Mouse (Mus musculus): ENCODE measurements around the gene Zbtb16. TPM values are rescaled to one million over a fixed set of nuclear protein-coding genes. Genes with fewer than 3 reads are reported as not detected.

Zbtb16 gene
- polyA plus RNA-seq, 1 experiment from 2014 or later, result 7.7 TPM

DNA sequence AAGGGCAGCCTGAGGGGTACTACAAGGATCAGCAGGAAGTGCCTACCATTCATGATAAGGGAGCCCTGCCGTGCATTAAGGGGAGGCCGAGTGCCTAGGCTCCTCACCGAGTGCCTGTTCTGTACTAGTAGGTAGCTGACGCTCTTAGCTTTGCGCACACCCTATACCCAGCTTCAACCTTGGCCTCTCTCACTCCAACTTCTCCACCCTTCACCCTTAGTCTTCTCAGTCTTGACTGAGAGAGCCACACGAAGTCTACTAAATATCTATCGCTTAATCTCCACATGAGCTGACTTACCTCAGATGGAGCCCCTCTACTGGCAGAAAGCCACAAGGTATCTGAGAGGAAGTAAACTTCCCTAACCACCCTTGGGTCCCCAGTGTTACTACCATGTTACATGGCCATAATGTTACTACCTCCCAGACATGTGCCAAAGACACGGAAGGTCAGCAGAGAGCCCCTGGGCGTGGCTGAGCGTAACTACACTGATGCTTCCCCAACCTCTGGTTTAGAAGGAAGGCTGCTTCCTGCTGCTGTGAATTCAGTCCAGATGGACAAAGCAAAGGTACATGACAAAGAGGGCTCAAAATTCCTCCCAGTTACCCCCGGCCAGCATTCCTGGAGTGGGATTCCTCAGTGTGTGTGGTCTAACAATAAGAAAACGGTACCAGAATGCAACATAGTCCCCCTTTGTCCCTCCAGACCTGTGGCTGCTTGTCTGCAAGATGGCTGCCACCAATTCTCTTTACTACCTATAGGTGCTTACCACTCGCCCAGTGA is 122.8 kb downstream of the Zbtb16 start:
- WGBS, result 88% methylated on average over 13 of the region's 13 CpGs
- Histone ChIP-seq H3K27ac (no peak overlapping the region), H3K9me3 (no peaks in the 10 kb centered on the region), H3K27me3 (replicated peaks) (no peaks in the 10 kb centered on the region), H3K4me3 (no peak overlapping the region), H3K4me2 (replicated peaks) (no peak overlapping the region), H3K36me3 (no peaks in the 10 kb centered on the region), H3K4me1 (peaks cover 16% of the 10 kb centered on the region), H3K9ac (no peak overlapping the region)
- ATAC-seq (ENCODE audit: low FRiP score, low read depth), result no peak

DNA sequence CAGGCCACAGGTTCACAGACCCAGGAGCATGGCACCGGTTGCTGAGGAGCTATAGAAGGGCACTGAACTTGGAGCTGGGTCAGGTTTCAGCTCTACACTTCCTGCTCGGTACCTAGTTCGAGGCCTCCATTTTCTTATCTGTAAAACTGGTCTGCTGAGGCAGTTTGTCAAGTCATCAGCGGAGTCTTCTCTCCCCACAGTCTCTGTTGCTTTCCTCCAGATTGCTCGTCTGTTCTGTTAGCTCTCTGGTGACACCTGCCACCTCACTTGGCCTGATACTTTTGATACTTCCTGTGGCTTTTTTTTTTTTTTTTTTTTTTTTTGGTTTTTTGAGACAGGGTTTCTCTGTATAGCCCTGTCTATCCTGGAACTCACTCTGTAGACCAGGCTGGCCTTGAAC is 124.2 kb downstream of the Zbtb16 start:
- no peak overlapping the region for H3K9ac ChIP-seq
- H3K27me3 ChIP-seq (replicated peaks), result no peaks in the 10 kb centered on the region
- H3K4me1 ChIP-seq, result peaks cover 21% of the 10 kb centered on the region
- H3K36me3 ChIP-seq, result no peaks in the 10 kb centered on the region
- no peak for ATAC-seq (ENCODE audit: low FRiP score, low read depth)
- no peak overlapping the region for H3K27ac ChIP-seq
- H3K4me2 ChIP-seq (replicated peaks), result no peak overlapping the region
- 80% methylated on average over 5 of the region's 5 CpGs for WGBS
- no peak overlapping the region for H3K4me3 ChIP-seq
- no peaks in the 10 kb centered on the region for H3K9me3 ChIP-seq

DNA sequence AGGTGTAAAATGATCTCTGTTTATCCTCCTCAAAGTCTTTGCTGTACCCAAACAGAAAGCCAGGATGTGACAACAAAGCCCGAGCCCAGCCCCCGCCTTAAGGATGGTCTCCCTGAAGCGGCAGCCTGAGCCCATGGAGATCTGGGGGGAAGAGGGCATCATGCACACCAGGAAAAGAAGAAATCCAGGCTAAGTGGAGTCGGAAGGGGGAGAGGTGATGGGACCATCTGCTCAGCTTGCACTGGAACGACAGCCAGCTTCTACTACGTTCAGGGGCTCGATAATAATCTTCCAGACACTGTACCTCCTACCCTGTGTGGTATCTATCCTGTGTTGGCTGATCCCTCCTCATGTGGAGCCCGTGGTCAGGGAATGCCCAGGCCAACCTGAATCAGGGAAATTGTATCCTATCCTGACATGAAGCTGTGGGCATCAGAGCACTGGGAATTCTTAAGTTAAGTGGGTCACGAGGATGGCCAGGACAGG is 124.7 kb downstream of the Zbtb16 start:
- peaks cover 23% of the 10 kb centered on the region for H3K4me1 ChIP-seq
- no peaks in the 10 kb centered on the region for H3K36me3 ChIP-seq
- no peaks in the 10 kb centered on the region for H3K27me3 ChIP-seq (replicated peaks)
- H3K9me3 ChIP-seq, result no peaks in the 10 kb centered on the region
- H3K4me3 ChIP-seq, result no peak overlapping the region
- no peak overlapping the region for H3K4me2 ChIP-seq (replicated peaks)
- ATAC-seq (ENCODE audit: low FRiP score, low read depth), result no peak
- WGBS, result 47% methylated on average over 9 of the region's 9 CpGs
- H3K27ac ChIP-seq, result no peak overlapping the region
- no peak overlapping the region for H3K9ac ChIP-seq

DNA sequence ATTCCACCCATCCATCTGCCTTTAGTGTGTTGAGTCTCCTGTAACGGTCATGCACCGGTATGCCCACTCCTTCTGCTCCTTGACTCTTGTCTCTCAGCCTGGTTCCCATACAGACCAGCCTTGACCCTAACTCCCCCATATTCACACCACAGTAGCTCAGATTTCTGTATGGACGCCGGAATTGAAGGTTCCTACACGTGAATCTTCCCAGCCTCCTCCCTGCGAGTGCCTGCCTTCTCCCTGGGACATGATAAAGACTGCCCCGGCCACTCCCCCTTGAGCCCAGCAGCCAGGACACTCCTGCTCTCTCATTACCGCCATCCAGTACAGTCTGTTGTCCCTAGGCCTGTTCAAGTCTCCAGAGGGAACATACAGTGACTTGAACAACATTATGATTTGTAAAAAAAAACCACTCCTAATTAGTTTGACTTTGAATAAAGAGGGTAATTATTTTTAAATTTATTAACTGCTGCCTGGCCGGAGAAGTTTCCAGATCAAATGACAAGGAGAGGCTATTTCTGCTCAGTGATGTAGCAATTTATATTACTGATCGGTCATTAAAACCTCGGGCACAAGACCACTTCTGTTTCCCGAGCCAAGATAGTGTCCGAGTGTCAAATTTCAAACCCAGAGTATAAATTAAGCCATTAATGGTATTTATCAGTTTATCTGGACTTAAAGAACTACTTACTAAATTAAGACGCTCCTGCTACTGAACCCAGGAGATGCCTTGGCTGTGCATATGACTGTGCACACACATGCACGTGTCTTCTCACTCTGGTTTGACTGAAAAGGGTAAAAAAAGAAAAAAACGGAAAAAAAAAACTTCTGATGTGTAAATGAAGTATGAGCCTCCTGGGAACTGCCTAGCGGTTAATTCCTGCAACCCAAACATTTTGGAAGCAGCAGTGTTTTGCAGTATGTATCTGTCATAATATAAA is 125.4 kb downstream of the Zbtb16 start:
- H3K27ac ChIP-seq, result no peak overlapping the region
- 35% methylated on average over 17 of the region's 17 CpGs for WGBS
- H3K36me3 ChIP-seq, result no peaks in the 10 kb centered on the region
- no peak overlapping the region for H3K9ac ChIP-seq
- H3K9me3 ChIP-seq, result no peaks in the 10 kb centered on the region
- H3K4me3 ChIP-seq, result no peak overlapping the region
- H3K4me2 ChIP-seq (replicated peaks), result no peak overlapping the region
- no peaks in the 10 kb centered on the region for H3K27me3 ChIP-seq (replicated peaks)
- no peak for ATAC-seq (ENCODE audit: low FRiP score, low read depth)
- peaks cover 23% of the 10 kb centered on the region for H3K4me1 ChIP-seq

DNA sequence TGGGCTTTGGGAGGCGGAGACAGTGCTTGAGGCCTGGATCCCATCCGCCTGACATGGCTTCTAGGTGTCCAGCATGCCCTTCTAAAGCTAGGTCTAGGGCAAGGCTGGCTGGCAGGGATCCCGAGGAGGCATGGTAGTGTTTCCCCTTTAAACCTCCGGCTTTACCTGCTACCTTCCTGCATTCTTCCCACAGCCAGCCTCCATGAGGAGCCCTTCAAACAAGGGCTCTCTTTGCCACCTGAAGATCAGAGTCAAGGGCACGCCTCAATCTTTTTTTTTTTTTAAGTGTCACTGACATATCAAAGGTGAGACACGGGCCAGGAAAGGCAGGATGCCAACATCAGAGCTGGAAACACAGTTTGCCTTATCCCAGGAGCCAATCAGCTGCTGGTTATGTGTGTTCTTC is 128.2 kb downstream of the Zbtb16 start:
- peaks cover 23% of the 10 kb centered on the region for H3K4me1 ChIP-seq
- no peak for ATAC-seq (ENCODE audit: low FRiP score, low read depth)
- no peaks in the 10 kb centered on the region for H3K9me3 ChIP-seq
- H3K4me2 ChIP-seq (replicated peaks), result no peak overlapping the region
- no peaks in the 10 kb centered on the region for H3K27me3 ChIP-seq (replicated peaks)
- no peak overlapping the region for H3K27ac ChIP-seq
- no peak overlapping the region for H3K4me3 ChIP-seq
- H3K9ac ChIP-seq, result no peak overlapping the region
- no peaks in the 10 kb centered on the region for H3K36me3 ChIP-seq
- 86% methylated on average over 6 of the region's 6 CpGs for WGBS

DNA sequence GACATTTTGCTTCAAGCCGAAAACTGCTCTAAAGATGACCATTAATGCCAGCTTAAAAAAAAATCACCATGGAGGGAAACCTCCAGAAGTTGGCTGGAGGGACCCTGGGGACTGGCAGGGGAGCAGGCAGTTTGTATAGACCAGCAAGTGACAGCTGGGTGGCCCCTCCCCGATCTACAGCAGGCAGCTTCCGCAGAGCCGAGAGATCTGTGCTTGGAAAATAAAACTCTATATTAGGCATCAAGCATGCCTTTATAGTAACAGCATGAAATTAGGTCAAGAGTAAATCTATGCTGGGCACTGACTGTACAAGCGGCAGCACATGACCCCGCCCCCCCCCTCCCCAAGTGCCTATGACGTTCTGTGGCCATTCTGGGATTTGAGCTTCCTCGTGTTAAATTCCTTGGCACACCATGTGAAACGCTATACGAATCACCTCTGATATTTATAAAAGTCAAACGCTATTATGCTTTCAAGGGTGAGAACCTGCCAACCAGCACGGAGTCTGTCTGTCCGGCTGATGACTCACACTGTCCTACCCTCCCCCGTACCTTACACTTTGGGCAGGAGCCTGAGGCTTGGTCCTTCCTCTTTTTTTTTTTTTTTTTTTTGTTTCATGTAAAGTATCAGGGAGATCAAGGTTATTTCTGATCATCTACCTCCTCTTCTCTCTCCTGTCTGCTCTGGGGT is 128.7 kb downstream of the Zbtb16 start:
- WGBS, result 70% methylated on average over 14 of the region's 14 CpGs
- Histone ChIP-seq H3K4me2 (replicated peaks) (no peak overlapping the region), H3K4me1 (peaks cover 23% of the 10 kb centered on the region)

DNA sequence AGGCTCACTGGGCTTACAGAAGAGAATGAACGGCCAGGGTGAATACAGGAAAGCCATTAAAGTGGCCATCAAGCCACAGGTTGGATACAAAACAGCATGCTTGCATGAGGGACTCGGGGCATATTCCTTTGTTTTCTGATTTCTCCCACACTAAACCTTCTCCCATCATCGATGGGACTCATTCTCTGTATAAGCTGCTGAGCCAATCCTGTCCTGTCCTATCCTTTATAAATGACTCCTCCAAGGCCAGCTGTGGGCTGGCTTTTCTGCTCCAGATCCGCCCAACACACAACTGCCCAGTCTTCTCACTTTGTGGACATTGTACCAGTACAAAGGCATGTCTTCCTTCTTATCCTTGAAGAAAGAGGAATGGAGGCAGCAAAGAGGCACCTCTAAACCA is 134.7 kb downstream of the Zbtb16 start:
- H3K4me1 ChIP-seq, result peaks cover 21% of the 10 kb centered on the region
- no peak overlapping the region for H3K4me3 ChIP-seq
- no peaks in the 10 kb centered on the region for H3K9me3 ChIP-seq
- no peak overlapping the region for H3K9ac ChIP-seq
- ATAC-seq (ENCODE audit: low FRiP score, low read depth), result no peak
- H3K36me3 ChIP-seq, result no peaks in the 10 kb centered on the region
- no peaks in the 10 kb centered on the region for H3K27me3 ChIP-seq (replicated peaks)
- no peak overlapping the region for H3K4me2 ChIP-seq (replicated peaks)
- 59% methylated on average over 4 of the region's 4 CpGs for WGBS
- H3K27ac ChIP-seq, result no peak overlapping the region

More for the DNA sequence above, 128.7 kb downstream of the Zbtb16 start:
- H3K4me3 ChIP-seq, result no peak overlapping the region
- no peaks in the 10 kb centered on the region for H3K27me3 ChIP-seq (replicated peaks)
- no peak overlapping the region for H3K9ac ChIP-seq
- no peaks in the 10 kb centered on the region for H3K36me3 ChIP-seq
- no peak for ATAC-seq (ENCODE audit: low FRiP score, low read depth)
- H3K27ac ChIP-seq, result no peak overlapping the region
- H3K9me3 ChIP-seq, result no peaks in the 10 kb centered on the region

DNA sequence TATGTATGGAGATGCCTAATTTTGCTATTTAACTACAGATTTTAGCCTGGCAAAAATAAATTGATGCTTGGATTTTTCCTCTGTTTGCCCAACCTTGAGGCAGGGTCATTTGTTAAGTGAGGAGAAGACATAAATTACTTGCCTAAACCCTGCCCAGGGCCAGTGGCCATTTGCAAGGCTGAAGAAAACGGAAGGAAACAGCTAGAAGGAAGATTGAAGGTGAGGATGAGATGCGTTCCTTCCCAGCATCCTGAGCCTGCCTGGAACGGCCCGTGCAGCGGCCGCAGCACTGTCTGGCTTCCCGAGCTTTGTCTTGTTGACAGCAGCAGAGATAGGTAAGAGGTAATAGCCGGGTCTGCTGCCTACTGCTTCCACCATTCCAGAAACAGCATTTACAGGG is 135.2 kb downstream of the Zbtb16 start:
- H3K9ac ChIP-seq, result no peak overlapping the region
- no peak overlapping the region for H3K27ac ChIP-seq
- no peaks in the 10 kb centered on the region for H3K27me3 ChIP-seq (replicated peaks)
- no peaks in the 10 kb centered on the region for H3K36me3 ChIP-seq
- 71% methylated on average over 8 of the region's 8 CpGs for WGBS
- H3K9me3 ChIP-seq, result no peaks in the 10 kb centered on the region
- H3K4me2 ChIP-seq (replicated peaks), result no peak overlapping the region
- H3K4me1 ChIP-seq, result peaks cover 23% of the 10 kb centered on the region
- no peak for ATAC-seq (ENCODE audit: low FRiP score, low read depth)
- H3K4me3 ChIP-seq, result no peak overlapping the region

DNA sequence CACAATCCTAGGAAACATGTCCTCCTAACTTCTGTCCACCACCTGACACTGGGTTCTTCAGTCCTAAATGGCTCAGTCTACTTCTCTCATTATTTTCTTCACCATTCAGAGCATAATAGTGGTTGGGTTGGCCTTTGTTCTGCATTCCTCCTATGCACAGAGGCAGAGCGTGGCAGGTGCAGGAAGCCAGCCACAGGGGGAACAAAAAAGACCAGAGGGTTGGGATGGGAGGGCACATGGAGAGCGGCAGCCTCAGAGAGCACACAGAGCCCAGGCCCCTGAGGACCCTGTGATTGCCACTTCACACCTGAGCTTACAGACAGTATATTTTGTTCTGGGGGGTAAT is 138.6 kb downstream of the Zbtb16 start:
- no peaks in the 10 kb centered on the region for H3K36me3 ChIP-seq
- no peaks in the 10 kb centered on the region for H3K27me3 ChIP-seq (replicated peaks)
- ATAC-seq (ENCODE audit: low FRiP score, low read depth), result no peak
- WGBS, result 22% methylated on average over 2 of the region's 2 CpGs
- no peak overlapping the region for H3K4me3 ChIP-seq
- H3K4me1 ChIP-seq, result peaks cover 40% of the 10 kb centered on the region
- no peaks in the 10 kb centered on the region for H3K9me3 ChIP-seq
- H3K4me2 ChIP-seq (replicated peaks), result no peak overlapping the region
- H3K9ac ChIP-seq, result no peak overlapping the region
- no peak overlapping the region for H3K27ac ChIP-seq

DNA sequence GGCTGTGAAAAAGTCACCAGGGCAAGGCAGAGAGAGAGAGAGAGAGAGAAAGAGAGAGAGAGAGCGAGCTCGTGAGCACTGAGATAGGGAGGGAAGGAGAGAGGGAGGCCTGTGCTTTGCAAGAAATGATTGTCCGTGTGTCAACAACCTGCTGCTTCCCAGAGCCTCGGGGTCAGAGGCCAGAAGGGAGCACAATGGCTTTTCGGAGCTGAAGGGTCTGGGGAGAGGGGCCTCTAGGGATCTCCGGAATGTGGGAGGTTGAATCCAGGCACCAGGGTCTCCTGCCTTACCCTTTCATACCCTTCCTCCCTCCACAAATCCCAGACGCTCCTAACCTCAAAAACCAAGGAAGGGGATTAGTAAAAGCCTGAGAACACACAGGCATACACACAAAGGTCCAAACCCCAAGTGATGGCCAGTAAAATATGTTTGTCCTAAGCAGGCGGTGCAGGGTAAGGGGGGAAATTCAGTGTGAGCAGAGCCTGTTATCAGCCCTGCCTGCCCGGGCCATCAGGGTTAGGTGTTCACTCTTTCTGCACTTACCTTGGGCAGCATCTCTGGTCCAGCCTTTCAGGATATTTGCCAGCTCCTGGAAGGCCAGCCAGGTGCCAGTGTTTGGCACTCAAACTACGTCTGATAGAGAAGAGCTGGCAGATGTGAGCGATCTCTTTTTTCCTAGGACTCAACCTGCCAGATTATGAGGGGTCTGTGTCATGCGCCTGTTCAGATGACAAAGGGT is 139.1 kb downstream of the Zbtb16 start:
- 25% methylated on average over 12 of the region's 12 CpGs for WGBS
- no peak for ATAC-seq (ENCODE audit: low FRiP score, low read depth)
- H3K9me3 ChIP-seq, result no peaks in the 10 kb centered on the region
- no peaks in the 10 kb centered on the region for H3K36me3 ChIP-seq
- H3K27ac ChIP-seq, result no peak overlapping the region
- no peaks in the 10 kb centered on the region for H3K27me3 ChIP-seq (replicated peaks)
- no peak overlapping the region for H3K4me2 ChIP-seq (replicated peaks)
- H3K4me1 ChIP-seq, result peaks cover 40% of the 10 kb centered on the region
- H3K4me3 ChIP-seq, result no peak overlapping the region
- H3K9ac ChIP-seq, result no peak overlapping the region

DNA sequence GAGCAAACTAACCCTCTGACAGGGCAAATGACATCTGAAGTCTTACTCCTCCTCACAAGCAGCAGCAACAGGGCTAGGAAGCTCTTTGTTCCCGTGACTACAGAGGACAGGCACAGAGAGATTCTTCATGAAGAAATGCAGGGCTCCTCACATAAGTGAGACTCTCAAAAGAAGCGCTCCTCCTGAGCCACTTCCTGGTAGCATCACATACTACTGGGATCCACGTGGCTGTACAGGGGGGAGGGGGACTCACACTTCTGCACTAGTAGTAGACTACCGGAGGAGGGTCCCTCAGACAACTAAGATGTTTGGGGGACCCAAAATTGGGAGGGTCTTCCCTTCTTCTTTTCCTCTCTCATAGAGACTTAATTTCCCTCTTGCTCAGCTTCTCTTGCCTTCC is 139.7 kb downstream of the Zbtb16 start:
- 15% methylated on average over 4 of the region's 4 CpGs for WGBS

More for the DNA sequence above, 139.7 kb downstream of the Zbtb16 start:
- Histone ChIP-seq H3K4me2 (replicated peaks) (no peak overlapping the region), H3K4me1 (peaks cover 38% of the 10 kb centered on the region), H3K27me3 (replicated peaks) (no peaks in the 10 kb centered on the region), H3K4me3 (no peak overlapping the region), H3K27ac (no peak overlapping the region), H3K36me3 (no peaks in the 10 kb centered on the region), H3K9ac (no peak overlapping the region), H3K9me3 (no peaks in the 10 kb centered on the region)
- no peak for ATAC-seq (ENCODE audit: low FRiP score, low read depth)
